Mouse (Mus musculus): ENCODE results near the gene Idi1.
"Not testable (repeated sequence)": the region's sequence is repeated elsewhere in the genome, so short reads cannot be mapped to it uniquely, and the experiment has no call there.

Gene Idi1

DNA sequence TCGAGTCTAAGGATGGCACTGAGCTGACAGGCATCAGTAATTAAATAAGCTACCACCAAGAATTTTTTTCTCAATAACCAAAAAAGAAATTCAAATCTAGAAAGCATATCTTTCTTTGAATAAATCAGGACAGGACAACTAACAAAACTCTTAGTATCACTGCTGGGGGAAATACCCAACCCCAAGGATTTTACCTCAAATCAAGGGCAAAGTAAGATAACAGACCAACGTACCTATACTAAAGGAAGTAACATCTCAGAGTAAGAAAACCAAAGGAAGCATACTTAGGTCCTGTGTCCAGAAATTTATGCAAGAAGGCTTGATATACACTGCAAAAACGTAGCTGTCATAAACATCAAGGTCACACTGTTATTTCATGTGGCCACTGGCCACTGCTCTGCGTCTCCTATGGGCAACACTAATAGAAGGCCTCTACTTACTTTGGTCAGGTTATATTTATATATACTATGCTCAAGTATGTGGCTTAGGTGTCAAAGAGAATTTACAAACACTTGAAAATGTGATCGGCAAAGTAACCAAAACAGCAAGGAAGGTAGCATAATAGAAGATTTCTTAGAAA lies 15.6 kb upstream of the Idi1 start:
- no peak for DNase-seq (ENCODE audit: low read depth, low spot score)
- Histone ChIP-seq H3K27me3 (ENCODE audit: control insufficient read depth, insufficient read depth, low read length, poor library complexity, severe bottlenecking) (no peaks in the 10 kb centered on the region), H3K36me3 (ENCODE audit: control insufficient read depth, insufficient read depth, low read length, poor library complexity, severe bottlenecking) (no peaks in the 10 kb centered on the region; the same call in none of the 2 replicates)

DNA sequence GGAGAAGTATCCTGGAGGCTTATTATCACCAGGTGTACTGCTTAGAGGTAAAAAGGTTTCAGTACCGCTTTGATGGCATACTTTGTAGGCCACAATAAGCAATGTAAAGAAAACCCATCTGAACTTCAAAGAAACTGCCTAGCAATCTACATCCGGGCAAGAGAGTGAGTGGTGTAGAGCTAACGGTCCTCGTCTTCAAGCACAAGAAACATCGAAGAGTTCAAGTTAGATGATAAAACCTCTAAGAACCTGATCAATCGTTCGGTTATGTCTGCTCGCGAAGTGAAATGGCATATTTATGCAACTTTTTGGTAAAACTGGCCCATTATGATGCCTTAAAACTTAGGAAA lies 15.2 kb upstream of the Idi1 start:
- no peaks in the 10 kb centered on the region for H3K27me3 ChIP-seq (ENCODE audit: control insufficient read depth, insufficient read depth, low read length, poor library complexity, severe bottlenecking)
- peak; percentile 49 for DNase-seq (ENCODE audit: low read depth, low spot score)
- no peaks in the 10 kb centered on the region; the same call in 1 of the 2 replicates for H3K36me3 ChIP-seq (ENCODE audit: control insufficient read depth, insufficient read depth, low read length, poor library complexity, severe bottlenecking)

DNA sequence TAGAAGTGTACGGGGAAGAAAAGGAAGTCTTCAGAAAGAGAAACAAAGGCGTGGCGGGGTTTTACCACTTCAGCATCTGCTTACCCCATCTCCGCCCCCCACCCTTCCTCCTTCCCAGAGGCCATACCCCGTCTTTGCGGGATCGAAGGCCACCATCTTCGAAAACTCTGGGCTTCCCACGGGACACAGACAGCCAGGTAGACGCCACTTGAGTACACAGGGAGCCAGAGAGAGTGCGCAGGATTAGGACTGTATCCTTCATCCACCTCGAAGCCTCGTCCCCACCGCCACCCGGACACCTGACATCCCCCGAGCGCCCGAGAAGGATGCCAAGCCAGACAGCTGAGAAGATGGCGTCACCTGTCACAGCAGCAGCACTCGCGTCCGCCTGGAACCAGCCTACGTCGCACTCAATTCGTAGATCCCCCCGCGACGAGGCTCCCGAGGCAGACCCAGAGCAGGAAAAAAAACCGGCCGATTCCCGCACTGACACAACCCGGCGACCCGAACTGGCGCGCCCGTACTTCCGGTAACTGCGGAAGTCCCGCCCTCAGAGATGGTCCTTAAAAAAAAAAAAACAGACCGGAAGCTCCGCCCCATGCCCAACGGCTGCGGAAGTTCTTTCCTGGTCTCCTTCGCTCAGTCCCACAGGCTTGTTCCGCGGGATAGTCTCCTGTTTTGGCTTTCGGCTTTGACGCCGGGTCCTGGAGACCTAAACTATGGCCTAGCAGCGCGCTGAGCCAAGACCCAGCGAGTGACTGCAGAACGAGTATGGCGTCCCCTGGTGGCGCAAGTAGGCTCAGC lies 14.6 kb upstream of the Idi1 start:
- peak; percentile 88 for DNase-seq (ENCODE audit: low read depth, low spot score)
- Histone ChIP-seq H3K27me3 (ENCODE audit: control insufficient read depth, insufficient read depth, low read length, poor library complexity, severe bottlenecking) (no peaks in the 10 kb centered on the region), H3K36me3 (ENCODE audit: control insufficient read depth, insufficient read depth, low read length, poor library complexity, severe bottlenecking) (no peaks in the 10 kb centered on the region; the same call in 1 of the 2 replicates)

DNA sequence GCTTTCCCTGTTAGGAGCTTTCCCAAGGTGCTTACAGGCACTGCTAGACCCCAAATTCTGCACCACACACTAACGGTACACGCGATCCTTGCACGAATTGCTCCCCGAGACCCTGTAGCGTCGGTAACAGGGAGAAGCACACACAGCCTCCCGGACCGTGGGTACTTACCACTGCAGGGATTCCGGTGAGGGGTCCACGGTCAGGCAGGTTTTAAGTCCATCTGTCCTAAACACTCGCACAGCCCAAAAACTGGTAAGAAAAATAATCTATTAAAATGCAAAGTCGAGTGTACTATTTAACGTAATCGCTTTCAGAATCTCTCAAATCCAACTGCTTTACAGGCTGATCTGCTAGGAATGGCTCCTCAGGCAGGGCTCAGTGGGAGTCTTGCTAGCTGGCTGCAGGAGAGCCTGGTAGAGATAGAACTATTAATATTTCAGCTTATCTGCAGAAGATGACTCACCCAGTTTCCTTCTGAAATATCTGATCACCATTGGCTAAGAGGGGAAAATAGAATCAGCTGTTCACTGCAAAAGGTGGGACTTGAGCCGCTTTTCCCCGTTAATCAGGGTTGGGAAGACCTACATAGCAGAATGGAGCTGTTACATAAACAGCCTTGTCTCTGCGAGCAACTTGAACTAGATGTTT lies 13.9 kb upstream of the Idi1 start, which contains the start of gene Wdr37:
TSS of gene Wdr37 (minus strand) at position 596 of the 649 bp plus-strand sequence.
- no peaks in the 10 kb centered on the region; the same call in 1 of the 2 replicates for H3K36me3 ChIP-seq (ENCODE audit: control insufficient read depth, insufficient read depth, low read length, poor library complexity, severe bottlenecking)
- DNase-seq (ENCODE audit: low read depth, low spot score) = no peak
- no peaks in the 10 kb centered on the region for H3K27me3 ChIP-seq (ENCODE audit: control insufficient read depth, insufficient read depth, low read length, poor library complexity, severe bottlenecking)

GRCm38 (mm10) chr13:8873776-8874175 lies 11.5 kb upstream of the Idi1 start:
- Histone ChIP-seq H3K27me3 (ENCODE audit: control insufficient read depth, insufficient read depth, low read length, poor library complexity, severe bottlenecking) (no peaks in the 10 kb centered on the region), H3K36me3 (ENCODE audit: control insufficient read depth, insufficient read depth, low read length, poor library complexity, severe bottlenecking) (no peaks in the 10 kb centered on the region)
- no peak for DNase-seq (ENCODE audit: low read depth, low spot score)

- no peak for DNase-seq (ENCODE audit: low read depth, low spot score)
- Histone ChIP-seq H3K27me3 (ENCODE audit: control insufficient read depth, insufficient read depth, low read length, poor library complexity, severe bottlenecking) (no peaks in the 10 kb centered on the region), H3K36me3 (ENCODE audit: control insufficient read depth, insufficient read depth, low read length, poor library complexity, severe bottlenecking) (no peaks in the 10 kb centered on the region)
Observed at GRCm38 (mm10) chr13:8881611-8882010, 3.7 kb upstream of the Idi1 start.

- DNase-seq (ENCODE audit: low read depth, low spot score); H3K27me3 ChIP-seq (ENCODE audit: control insufficient read depth, insufficient read depth, low read length, poor library complexity, severe bottlenecking); H3K36me3 ChIP-seq (ENCODE audit: control insufficient read depth, insufficient read depth, low read length, poor library complexity, severe bottlenecking): not testable (repeated sequence)
Observed at GRCm38 (mm10) chr13:8883870-8884269, 1.4 kb upstream of the Idi1 start.

DNA sequence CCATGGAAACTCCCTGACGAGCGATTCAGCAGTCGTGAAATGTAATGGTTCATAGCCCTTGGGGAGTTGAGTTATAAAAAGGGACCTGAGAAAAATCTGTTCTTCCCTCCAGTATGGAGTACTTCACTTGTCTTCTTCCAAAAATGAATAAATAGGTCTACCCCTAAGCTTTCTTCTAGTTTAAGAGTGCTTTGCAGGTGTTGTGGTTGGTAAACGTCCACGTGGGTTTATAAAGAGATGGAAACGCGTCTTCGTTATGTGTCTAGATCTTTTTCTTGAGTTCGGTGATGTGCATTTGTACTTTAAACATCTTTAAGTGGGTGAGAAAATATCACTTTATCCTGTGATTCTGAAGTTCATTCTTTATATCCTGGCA lies 872 bp downstream of the Idi1 start:
- H3K36me3 ChIP-seq (ENCODE audit: control insufficient read depth, insufficient read depth, low read length, poor library complexity, severe bottlenecking) = peaks cover 2% of the 10 kb centered on the region; the same call in 1 of the 2 replicates
- no peaks in the 10 kb centered on the region for H3K27me3 ChIP-seq (ENCODE audit: control insufficient read depth, insufficient read depth, low read length, poor library complexity, severe bottlenecking)
- DNase-seq (ENCODE audit: low read depth, low spot score) = no peak

DNA sequence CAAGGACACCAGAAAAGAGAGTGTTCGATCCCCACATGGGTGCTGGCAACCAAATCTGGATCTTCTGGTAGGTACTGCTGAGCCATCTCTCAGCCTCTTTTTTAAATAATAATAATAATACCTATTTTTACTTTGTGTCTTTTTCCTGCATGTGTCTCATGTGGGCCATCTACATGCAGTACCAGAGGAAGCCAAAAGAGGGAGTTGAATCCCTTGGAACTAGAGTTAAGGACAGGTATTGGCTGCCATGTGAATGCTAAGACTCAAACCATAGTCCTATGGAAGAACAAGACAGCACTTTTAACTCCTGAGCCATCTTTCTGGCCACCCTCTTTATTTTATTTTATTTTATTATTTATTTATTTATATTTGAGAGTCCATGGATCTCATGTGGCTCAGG lies 3.3 kb downstream of the Idi1 start:
- DNase-seq (ENCODE audit: low read depth, low spot score) = peak; percentile 70
- Histone ChIP-seq H3K36me3 (ENCODE audit: control insufficient read depth, insufficient read depth, low read length, poor library complexity, severe bottlenecking) (peaks cover 4% of the 10 kb centered on the region; the same call in 1 of the 2 replicates), H3K27me3 (ENCODE audit: control insufficient read depth, insufficient read depth, low read length, poor library complexity, severe bottlenecking) (no peaks in the 10 kb centered on the region)

DNA sequence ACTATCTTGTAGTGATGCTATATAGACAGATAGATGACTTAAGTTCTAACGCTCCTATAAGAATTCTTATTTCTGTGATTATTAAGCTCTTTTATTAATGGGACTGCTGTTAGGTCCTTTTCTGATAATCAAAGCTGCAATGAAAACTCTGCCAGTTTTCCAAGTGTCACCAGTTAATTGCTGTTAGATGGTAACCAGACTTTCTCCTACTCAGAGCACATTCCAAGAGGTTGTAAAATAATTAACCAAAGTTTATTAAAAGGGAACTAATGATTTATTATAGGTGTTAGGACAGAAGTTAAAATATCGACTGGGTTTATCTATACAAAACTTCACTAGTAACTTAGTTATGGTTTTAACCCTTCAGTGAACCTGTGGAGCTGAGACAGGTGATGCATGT lies 20.7 kb downstream of the Idi1 start:
- DNase-seq (ENCODE audit: low read depth, low spot score); H3K27me3 ChIP-seq (ENCODE audit: control insufficient read depth, insufficient read depth, low read length, poor library complexity, severe bottlenecking); H3K36me3 ChIP-seq (ENCODE audit: control insufficient read depth, insufficient read depth, low read length, poor library complexity, severe bottlenecking): not testable (repeated sequence)

DNA sequence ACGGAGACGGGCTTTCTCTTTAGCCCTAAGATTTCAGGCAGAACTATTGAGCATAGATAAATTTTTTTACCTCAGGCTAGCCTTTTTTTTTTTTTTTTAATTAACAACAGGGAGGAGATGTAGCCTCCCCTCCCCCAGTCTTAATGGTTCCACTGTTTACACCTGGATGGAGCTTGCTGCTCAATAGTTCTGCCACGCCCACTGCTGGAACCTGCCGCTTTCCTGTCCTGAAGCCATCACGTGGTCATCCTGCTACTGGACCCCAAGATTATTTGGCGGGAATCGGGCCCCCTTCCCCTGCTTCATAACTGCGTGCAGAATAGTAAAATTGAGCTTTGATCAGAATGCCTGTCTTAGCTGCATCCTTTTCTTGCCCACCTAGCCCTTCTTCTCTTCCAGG lies 28.6 kb downstream of the Idi1 start:
- H3K36me3 ChIP-seq (ENCODE audit: control insufficient read depth, insufficient read depth, low read length, poor library complexity, severe bottlenecking); H3K27me3 ChIP-seq (ENCODE audit: control insufficient read depth, insufficient read depth, low read length, poor library complexity, severe bottlenecking); DNase-seq (ENCODE audit: low read depth, low spot score): not testable (repeated sequence)

DNA sequence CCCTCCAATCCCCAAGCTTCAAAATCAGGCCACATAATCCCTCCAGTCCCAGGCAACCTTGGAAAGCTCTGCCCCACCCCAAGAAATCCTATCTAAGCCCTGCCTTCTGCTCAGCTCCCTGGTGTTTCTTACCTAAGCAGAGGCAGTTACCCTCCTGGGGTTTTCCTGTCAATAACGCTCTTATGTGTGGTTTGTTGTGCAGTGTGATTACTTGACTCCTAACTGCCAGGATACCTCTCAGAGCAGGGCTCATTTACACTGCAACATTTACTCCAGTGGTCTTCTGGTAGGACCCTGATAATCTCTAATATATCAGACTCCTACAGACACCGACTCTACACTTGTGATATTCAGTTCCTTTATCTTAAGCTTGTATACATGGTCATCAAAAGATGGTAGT lies 48.2 kb downstream of the Idi1 start:
- no peaks in the 10 kb centered on the region for H3K27me3 ChIP-seq (ENCODE audit: control insufficient read depth, insufficient read depth, low read length, poor library complexity, severe bottlenecking)
- DNase-seq (ENCODE audit: low read depth, low spot score) = no peak
- no peaks in the 10 kb centered on the region for H3K36me3 ChIP-seq (ENCODE audit: control insufficient read depth, insufficient read depth, low read length, poor library complexity, severe bottlenecking)

DNA sequence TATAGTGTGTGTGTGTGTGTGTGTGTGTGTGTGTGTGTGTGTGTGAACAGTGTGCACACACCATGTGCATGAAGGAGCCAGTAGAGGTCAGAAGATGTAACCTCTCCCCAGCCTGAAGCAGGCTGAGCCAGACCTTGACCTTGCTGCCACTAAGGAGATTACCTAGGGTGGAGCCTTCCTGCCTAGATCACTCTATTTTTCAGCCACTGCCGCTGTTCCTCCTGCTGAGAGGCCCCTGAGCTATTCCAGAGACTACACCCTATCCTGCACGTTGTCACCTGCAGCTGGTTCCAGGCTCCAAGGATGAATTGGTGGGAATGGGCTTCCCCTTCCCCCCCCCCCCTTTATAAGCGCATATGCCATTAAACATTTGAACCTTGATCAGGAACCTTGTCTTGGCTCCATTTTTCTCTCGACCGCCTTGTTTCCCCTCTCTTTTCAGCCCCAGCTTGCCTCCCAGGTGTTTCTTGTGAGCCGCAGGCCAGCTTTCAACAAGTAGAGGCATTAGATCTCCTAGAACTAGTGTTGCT lies 52.4 kb downstream of the Idi1 start:
- not testable (repeated sequence) for DNase-seq (ENCODE audit: low read depth, low spot score); H3K27me3 ChIP-seq (ENCODE audit: control insufficient read depth, insufficient read depth, low read length, poor library complexity, severe bottlenecking); H3K36me3 ChIP-seq (ENCODE audit: control insufficient read depth, insufficient read depth, low read length, poor library complexity, severe bottlenecking)

GRCm38 (mm10) chr13:8941110-8941509 lies 55.8 kb downstream of the Idi1 start:
- H3K36me3 ChIP-seq (ENCODE audit: control insufficient read depth, insufficient read depth, low read length, poor library complexity, severe bottlenecking); H3K27me3 ChIP-seq (ENCODE audit: control insufficient read depth, insufficient read depth, low read length, poor library complexity, severe bottlenecking); DNase-seq (ENCODE audit: low read depth, low spot score): not testable (repeated sequence)

- H3K27me3 ChIP-seq (ENCODE audit: control insufficient read depth, insufficient read depth, low read length, poor library complexity, severe bottlenecking); H3K36me3 ChIP-seq (ENCODE audit: control insufficient read depth, insufficient read depth, low read length, poor library complexity, severe bottlenecking); DNase-seq (ENCODE audit: low read depth, low spot score): not testable (repeated sequence)
Observed at GRCm38 (mm10) chr13:8941701-8942100, 56.4 kb downstream of the Idi1 start.
